Mouse (Mus musculus): ENCODE results near the gene Raet1d. TPM values are rescaled to one million over a fixed set of nuclear protein-coding genes. Genes with fewer than 3 reads are reported as not detected.
"Not testable (repeated sequence)": the region's sequence is repeated elsewhere in the genome, so short reads cannot be mapped to it uniquely, and the experiment has no call there.

The Raet1d gene
- polyA plus RNA-seq, 1 experiment: not detected

DNA sequence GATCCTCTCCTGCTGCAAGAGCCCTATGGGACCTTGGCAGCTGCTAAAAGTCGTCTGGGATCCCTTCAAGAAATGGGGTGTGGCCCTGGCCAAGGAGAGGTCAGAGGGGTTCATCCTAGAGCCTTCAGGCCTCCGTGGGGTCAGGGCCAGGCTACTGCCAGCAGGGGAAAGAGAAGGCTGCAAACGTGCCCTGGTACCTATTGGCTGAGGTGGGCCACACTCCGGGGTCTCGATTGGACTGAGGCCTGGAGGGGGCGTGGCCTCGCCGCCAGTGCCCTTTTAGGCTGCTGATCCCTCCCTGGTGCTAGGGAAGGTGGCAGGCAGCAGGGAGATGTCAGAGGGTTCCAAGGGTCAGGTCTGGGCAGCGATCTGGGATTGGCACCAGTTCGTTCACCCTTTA, 20.9 kb downstream of the Raet1d start:
- H3K36me3 ChIP-seq (ENCODE audit: control insufficient read depth, insufficient read depth, low read length); H3K4me3 ChIP-seq (ENCODE audit: extremely low read depth, insufficient read depth, insufficient read length); H3K4me1 ChIP-seq (ENCODE audit: control insufficient read depth, insufficient read depth, insufficient read length); DNase-seq (ENCODE audit: low read depth in 1 of 2, low spot score in 2 of 2); H3K27me3 ChIP-seq (ENCODE audit: control insufficient read depth, insufficient read depth, low read length); H3K27ac ChIP-seq (ENCODE audit: insufficient read depth, low read length): not testable (repeated sequence)
- 56% methylated on average over 5 of the region's 10 CpGs for WGBS

DNA sequence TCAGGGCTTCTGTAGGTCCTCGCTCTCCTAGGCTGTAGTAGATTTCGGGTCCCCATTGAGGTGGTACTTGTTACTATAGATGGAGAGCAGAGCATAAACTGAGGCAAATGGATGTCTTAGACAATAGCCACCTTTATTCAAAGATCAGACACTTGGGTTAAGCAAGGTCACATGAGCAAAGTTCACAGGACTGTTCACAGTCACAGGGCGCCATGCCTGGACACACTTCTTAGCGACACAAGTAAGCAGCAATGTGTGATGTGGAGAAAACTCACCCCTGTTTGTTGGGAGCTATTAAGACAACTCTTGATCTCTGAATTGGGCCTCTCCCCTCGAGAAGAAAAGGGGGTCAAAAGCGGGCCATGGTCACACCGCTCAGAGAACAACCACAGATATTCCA, 29.8 kb downstream of the Raet1d start:
- 92% methylated on average over 7 of the region's 7 CpGs for WGBS

DNA sequence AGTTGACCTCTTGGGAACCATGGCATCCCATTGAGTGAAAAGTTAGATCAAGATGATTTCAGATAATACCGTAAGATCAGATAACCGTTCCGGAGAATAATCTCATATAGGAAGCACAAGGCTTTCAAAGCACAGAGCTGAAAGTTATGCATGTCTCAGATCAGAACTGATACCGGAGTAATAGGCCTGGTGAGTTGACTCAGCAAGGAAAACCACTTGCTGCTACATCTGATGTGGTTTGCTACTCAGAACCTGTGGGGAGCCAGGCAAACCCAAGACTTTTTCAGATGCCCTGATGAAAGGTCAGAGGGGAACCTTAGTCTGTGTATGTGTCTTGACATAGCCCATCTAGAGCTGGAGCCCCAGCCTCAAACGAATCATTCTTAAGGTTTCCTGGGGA, 31.3 kb downstream of the Raet1d start:
- H3K27ac ChIP-seq (ENCODE audit: insufficient read depth, low read length); H3K27me3 ChIP-seq (ENCODE audit: control insufficient read depth, insufficient read depth, low read length); H3K36me3 ChIP-seq (ENCODE audit: control insufficient read depth, insufficient read depth, low read length); H3K4me3 ChIP-seq (ENCODE audit: extremely low read depth, insufficient read depth, insufficient read length); DNase-seq (ENCODE audit: low read depth in 1 of 2, low spot score in 2 of 2); H3K4me1 ChIP-seq (ENCODE audit: control insufficient read depth, insufficient read depth, insufficient read length): not testable (repeated sequence)
- 42% methylated on average over 4 of the region's 5 CpGs for WGBS

More for the DNA sequence above, 29.8 kb downstream of the Raet1d start:
- DNase-seq (ENCODE audit: low read depth in 1 of 2, low spot score in 2 of 2); H3K27ac ChIP-seq (ENCODE audit: insufficient read depth, low read length); H3K27me3 ChIP-seq (ENCODE audit: control insufficient read depth, insufficient read depth, low read length); H3K36me3 ChIP-seq (ENCODE audit: control insufficient read depth, insufficient read depth, low read length); H3K4me1 ChIP-seq (ENCODE audit: control insufficient read depth, insufficient read depth, insufficient read length); H3K4me3 ChIP-seq (ENCODE audit: extremely low read depth, insufficient read depth, insufficient read length): not testable (repeated sequence)

DNA sequence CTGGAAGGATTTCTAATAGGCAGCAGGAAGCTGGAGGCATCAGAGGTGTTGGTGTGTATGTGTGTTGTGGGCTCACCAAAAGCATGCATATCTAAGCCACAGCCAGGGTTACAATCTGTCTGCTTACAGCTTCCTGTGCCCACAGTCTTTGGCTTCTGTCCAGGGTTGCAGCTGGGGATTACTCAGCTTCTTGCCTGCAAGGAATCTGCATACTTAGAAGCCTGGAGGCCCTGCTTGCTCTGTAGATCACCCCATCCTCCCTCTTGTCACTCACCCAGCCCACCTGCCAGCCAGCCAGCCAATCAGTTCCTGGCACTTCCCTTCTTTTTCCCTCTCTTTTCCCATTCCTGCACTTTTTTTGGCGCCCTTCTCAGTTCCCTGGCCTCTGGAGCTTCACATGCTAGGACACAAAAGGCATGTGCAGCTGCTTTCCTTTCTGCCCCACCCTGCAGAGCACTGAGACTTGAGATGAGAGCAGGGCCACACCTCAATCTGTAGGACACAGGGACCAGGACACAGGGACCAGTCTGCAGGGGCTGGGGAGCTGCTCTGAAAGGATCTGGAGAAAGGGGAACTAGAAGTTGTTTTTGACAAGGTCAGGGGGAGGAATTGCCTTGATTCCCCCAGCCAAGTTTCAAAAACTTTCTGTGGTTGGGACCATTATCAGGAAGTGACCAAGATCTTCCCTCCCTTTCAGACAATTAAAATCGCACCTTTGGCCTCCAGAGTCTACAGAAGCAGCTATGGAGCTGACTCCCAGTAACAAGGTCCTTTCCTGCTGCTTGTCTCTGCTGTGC, 32.9 kb downstream of the Raet1d start:
- H3K27ac ChIP-seq (ENCODE audit: insufficient read depth, low read length); H3K4me3 ChIP-seq (ENCODE audit: extremely low read depth, insufficient read depth, insufficient read length); H3K36me3 ChIP-seq (ENCODE audit: control insufficient read depth, insufficient read depth, low read length); H3K27me3 ChIP-seq (ENCODE audit: control insufficient read depth, insufficient read depth, low read length); DNase-seq (ENCODE audit: low read depth in 1 of 2, low spot score in 2 of 2); H3K4me1 ChIP-seq (ENCODE audit: control insufficient read depth, insufficient read depth, insufficient read length): not testable (repeated sequence)
- no CpG with 5 or more reads among the region's 2 CpGs for WGBS

DNA sequence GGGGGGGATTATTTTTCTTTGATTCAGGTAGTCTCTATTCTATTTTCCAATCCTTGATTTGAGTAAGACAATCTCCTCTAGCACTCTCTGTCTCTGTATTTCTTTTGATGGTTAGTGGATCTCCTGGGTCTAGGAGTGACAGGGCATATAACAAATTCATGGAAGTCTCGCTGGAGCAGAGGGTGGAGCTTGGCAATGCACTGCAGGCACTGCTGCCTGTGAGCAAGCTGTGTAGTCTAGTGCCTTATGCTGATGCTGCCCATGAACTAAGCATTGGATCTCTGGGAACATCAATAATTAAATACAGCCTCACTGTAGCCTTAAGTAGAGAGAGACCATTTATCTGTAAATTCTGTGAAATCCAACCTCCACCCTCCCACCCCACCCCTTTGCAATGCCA, 36.3 kb downstream of the Raet1d start:
- H3K27ac ChIP-seq (ENCODE audit: insufficient read depth, low read length): not testable (repeated sequence)

DNA sequence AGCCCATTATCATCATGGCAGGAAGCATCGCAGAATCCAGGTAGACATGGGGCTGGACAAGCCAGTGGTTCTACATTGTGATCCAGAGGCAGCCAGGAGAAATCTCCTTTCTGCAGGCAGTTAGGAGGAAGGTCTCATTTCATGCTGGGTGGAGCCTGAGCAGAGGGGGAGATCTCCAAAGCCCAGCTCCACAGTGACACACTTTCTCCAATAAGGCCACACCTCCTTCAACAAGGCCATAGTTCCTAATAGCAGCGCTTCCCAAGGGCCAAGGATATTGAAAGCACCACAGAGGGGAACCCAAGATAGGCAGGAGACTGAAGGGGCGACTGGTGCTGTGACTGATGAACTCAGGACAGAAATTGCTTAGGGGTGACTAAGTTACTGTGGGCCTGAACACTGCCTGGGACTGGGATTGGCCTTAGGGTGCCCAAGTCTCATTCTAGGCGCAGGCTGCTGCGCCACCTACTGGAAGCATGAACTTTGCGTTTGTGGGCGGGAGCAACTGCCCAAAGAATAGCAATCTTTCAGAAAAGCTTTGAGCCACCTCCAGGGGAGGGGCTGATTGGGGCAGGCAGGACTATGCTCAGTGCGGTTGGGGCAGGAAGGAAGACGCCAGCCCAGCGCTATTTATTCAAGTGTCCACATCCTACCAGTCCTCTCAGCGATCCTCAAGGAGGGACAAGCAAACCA, 42.0 kb downstream of the Raet1d start:
- DNase-seq (ENCODE audit: low read depth in 1 of 2, low spot score in 2 of 2): peak in 1 of 2 experiments; percentile 41
- TF ChIP-seq CTCF (IDR thresholded peaks at IDR 0.05; ENCODE audit: extremely low read depth, insufficient read depth, insufficient read length, insufficient replicate concordance): peak; percentile 61; the same call in 1 of the 2 replicates
- H3K27ac ChIP-seq (ENCODE audit: insufficient read depth, low read length); H3K27me3 ChIP-seq (ENCODE audit: control insufficient read depth, insufficient read depth, low read length); H3K36me3 ChIP-seq (ENCODE audit: control insufficient read depth, insufficient read depth, low read length); H3K4me1 ChIP-seq (ENCODE audit: control insufficient read depth, insufficient read depth, insufficient read length); H3K4me3 ChIP-seq (ENCODE audit: extremely low read depth, insufficient read depth, insufficient read length): not testable (repeated sequence)
- WGBS: 0% methylated on average over 9 of the region's 11 CpGs

More for the DNA sequence above, 36.3 kb downstream of the Raet1d start:
- H3K4me1 ChIP-seq (ENCODE audit: control insufficient read depth, insufficient read depth, insufficient read length); H3K36me3 ChIP-seq (ENCODE audit: control insufficient read depth, insufficient read depth, low read length); DNase-seq (ENCODE audit: low read depth in 1 of 2, low spot score in 2 of 2); H3K4me3 ChIP-seq (ENCODE audit: extremely low read depth, insufficient read depth, insufficient read length); H3K27me3 ChIP-seq (ENCODE audit: control insufficient read depth, insufficient read depth, low read length): not testable (repeated sequence)
- WGBS: 53% methylated on average over 1 of the region's 1 CpGs

DNA sequence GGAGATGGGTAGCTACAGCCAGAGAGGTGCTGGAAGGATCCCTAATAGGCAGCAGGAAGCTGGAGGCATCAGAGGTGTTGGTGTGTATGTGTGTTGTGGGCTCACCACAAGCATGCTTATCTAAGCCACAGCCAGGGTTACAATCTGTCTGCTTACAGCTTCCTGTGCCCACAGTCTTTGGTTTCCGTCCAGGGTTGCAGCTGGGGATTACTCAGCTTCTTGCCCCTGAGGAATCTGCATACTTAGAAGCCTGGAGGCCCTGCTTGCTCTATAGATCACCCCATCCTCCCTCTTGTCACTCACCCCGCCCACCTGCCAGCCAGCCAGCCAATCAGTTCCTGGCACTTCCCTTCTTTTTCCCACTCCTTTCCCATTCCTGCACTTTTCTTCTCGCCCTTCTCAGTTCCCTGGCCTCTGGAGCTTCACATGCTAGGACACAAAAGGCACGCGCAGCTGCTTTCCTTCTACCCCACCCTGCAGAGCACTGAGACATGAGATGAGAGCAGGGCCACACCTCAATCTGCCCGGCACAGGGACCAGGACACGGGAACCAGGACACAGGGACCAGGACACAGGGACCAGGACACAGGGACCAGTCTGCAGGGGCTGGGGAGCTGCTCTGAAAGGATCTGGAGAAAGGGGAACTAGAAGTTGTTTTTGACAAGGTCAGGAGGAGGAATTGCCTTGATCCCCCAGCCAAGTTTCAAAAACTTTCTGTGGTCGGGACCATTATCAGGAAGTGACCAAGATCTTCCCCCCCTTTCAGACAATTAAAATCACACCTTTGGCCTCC, 53.5 kb downstream of the Raet1d start:
- 20% methylated on average over 1 of the region's 8 CpGs for WGBS
- not testable (repeated sequence) for DNase-seq (ENCODE audit: low read depth in 1 of 2, low spot score in 2 of 2)

More for the DNA sequence above, 53.5 kb downstream of the Raet1d start:
- not testable (repeated sequence) for H3K27me3 ChIP-seq (ENCODE audit: control insufficient read depth, insufficient read depth, low read length); H3K36me3 ChIP-seq (ENCODE audit: control insufficient read depth, insufficient read depth, low read length); H3K4me1 ChIP-seq (ENCODE audit: control insufficient read depth, insufficient read depth, insufficient read length); H3K27ac ChIP-seq (ENCODE audit: insufficient read depth, low read length); H3K4me3 ChIP-seq (ENCODE audit: extremely low read depth, insufficient read depth, insufficient read length)

Other genes starting within 250 kb of the Raet1d start
- gene E030030I06Rik, start 211.3 kb upstream of the Raet1d start, polyA plus RNA-seq (2012; rRNA removed): 4.5 and 4.8 TPM in 2 replicates
- gene Raet1e, start 202.0 kb upstream of the Raet1d start, polyA plus RNA-seq (2012; rRNA removed): 0.14 TPM in 1 of 2 replicates, not detected in the other
- gene H60b, start 202.0 kb upstream of the Raet1d start, polyA plus RNA-seq (2012; rRNA removed): 0.08 TPM in 1 of 2 replicates, not detected in the other